Mouse (Mus musculus): ENCODE measurements at regions not wholly inside any gene's neighbourhood (a gene's known extent, or its start where the extent isn't known, plus 50 kb on each side); places are given as distances from the start of the nearest gene placed in this dataset.
"Not testable (repeated sequence)": the region's sequence is repeated elsewhere in the genome, so short reads cannot be mapped to it uniquely, and the experiment has no call there.

- DNase-seq (no peak), ATAC-seq (ENCODE audit: insufficient read depth) (no peak)
- H3K27ac ChIP-seq (ENCODE audit: low read depth) = no peak overlapping the region
- no peaks in the 10 kb centered on the region for H3K4me1 ChIP-seq (ENCODE audit: insufficient read depth)
- H3K27me3 ChIP-seq (ENCODE audit: insufficient read depth, low read length) = no peaks in the 10 kb centered on the region
- no peak overlapping the region for H3K4me3 ChIP-seq (ENCODE audit: low read depth, low read length)
- no peaks in the 10 kb centered on the region for H3K36me3 ChIP-seq (ENCODE audit: insufficient read depth)
- H3K9me3 ChIP-seq (ENCODE audit: low read depth, low read length) = no peaks in the 10 kb centered on the region
- H3K9ac ChIP-seq = no peak overlapping the region
- 79% methylated on average over 4 of the region's 4 CpGs for WGBS
- no peak overlapping the region for H3K4me2 ChIP-seq
- no peak for TF ChIP-seq CTCF (IDR thresholded peaks at IDR 0.05; ENCODE audit: low read depth)
These were observed 319.0 kb upstream of the Ube2e3 start for GRCm38 (mm10) chr2:78548683-78549467.

GRCm38 (mm10) chr2:78547286-78547685, 320.6 kb upstream of the Ube2e3 start:
- DNase-seq (peak; percentile 35), ATAC-seq (ENCODE audit: insufficient read depth) (no peak)
- Histone ChIP-seq H3K4me2 (no peak overlapping the region), H3K27me3 (ENCODE audit: insufficient read depth, low read length) (no peaks in the 10 kb centered on the region), H3K27ac (ENCODE audit: low read depth) (no peak overlapping the region), H3K4me1 (ENCODE audit: insufficient read depth) (no peaks in the 10 kb centered on the region), H3K36me3 (ENCODE audit: insufficient read depth) (no peaks in the 10 kb centered on the region), H3K4me3 (ENCODE audit: low read depth, low read length) (no peak overlapping the region), H3K9ac (no peak overlapping the region), H3K9me3 (ENCODE audit: low read depth, low read length) (no peaks in the 10 kb centered on the region)
- TF ChIP-seq CTCF (IDR thresholded peaks at IDR 0.05; ENCODE audit: low read depth) = no peak
- 62% methylated on average over 4 of the region's 4 CpGs for WGBS

DNA sequence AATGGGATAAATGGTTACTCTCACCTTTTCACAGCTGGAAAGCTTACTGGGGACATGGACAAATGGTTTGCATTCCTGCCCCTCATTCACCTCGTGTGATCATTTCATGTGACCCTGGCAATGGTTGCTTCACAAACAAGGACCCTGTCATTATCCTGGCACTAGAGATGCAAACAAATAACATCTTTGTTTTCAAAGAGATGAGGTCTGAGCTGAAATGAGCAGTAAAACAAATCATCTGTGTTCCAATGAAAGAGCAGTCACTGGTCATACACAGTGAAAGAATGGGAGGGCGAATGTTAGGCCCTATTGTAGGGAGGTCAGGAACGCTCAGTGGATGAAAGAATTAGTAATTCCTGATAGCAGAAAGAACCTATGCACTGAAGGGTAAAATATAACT, 327.5 kb upstream of the Ube2e3 start:
- DNase-seq = no peak
- Histone ChIP-seq H3K9ac (no peak overlapping the region), H3K27ac (ENCODE audit: low read depth) (no peak overlapping the region), H3K36me3 (ENCODE audit: insufficient read depth) (no peaks in the 10 kb centered on the region), H3K4me2 (no peak overlapping the region), H3K27me3 (ENCODE audit: insufficient read depth, low read length) (no peaks in the 10 kb centered on the region), H3K4me1 (ENCODE audit: insufficient read depth) (no peaks in the 10 kb centered on the region), H3K9me3 (ENCODE audit: low read depth, low read length) (no peaks in the 10 kb centered on the region), H3K4me3 (ENCODE audit: low read depth, low read length) (no peak overlapping the region)
- 53% methylated on average over 3 of the region's 3 CpGs for WGBS
- no peak for TF ChIP-seq CTCF (IDR thresholded peaks at IDR 0.05; ENCODE audit: low read depth)
- ATAC-seq (ENCODE audit: insufficient read depth) = no peak

DNA sequence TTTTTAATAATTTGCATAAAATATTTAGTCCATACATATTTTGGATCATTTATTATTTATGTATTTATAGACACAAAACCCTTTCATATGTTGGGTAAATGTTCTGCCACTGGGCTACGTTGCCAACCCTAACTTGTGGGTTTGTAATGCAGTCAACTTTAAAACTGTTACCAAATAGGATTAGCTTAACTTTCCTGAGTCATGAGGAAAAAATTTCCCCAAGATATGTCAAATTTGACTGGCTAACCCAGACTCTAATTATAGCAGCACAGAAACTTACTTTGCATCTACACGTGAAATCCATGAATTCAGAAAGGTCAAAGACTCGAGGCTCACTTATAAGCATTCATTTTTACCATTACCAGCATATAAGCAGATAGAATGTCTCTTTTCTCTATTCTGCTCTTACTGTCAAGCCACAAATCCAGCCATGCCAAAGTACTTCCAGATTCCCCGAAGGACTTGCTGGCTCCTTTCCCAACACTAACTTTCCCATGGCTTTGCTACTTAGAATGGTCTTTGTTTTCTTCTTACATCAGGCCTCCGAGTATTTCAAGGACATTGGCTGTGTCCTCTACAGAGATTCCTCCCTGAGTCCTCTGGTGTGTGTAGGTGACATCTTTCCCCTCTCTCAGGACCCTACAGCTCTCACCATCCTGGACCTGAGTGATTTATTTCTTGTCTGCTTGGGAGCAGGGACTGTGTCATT, 328.2 kb upstream of the Ube2e3 start:
- DNase-seq = peak; percentile 72
- Histone ChIP-seq H3K36me3 (ENCODE audit: insufficient read depth) (no peaks in the 10 kb centered on the region), H3K4me3 (ENCODE audit: low read depth, low read length) (no peak overlapping the region), H3K27me3 (ENCODE audit: insufficient read depth, low read length) (no peaks in the 10 kb centered on the region), H3K4me2 (no peak overlapping the region), H3K9ac (no peak overlapping the region), H3K9me3 (ENCODE audit: low read depth, low read length) (no peaks in the 10 kb centered on the region), H3K27ac (ENCODE audit: low read depth) (no peak overlapping the region), H3K4me1 (ENCODE audit: insufficient read depth) (no peaks in the 10 kb centered on the region)
- WGBS = 45% methylated on average over 5 of the region's 5 CpGs
- ATAC-seq (ENCODE audit: insufficient read depth) = no peak
- TF ChIP-seq CTCF (IDR thresholded peaks at IDR 0.05; ENCODE audit: low read depth) = no peak

DNA sequence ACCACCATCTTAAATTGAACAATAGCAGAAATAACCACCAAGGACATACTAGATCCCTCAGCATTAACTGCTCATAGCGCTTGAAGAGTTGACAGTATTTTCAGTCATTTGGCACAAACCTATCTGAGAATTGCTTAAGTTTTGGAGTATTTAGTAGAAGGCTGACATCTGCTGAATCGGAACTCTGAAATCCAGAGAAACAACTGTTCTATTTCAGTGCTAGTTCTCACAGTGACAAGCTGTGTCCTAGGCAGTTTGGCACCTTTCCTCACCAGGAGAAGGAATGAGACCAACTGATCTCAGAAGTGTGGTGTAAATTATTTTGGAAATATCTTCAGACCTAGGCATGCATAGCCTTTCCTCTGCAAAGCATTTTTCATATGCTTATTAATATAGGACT, 330.4 kb upstream of the Ube2e3 start:
- H3K27ac ChIP-seq (ENCODE audit: low read depth) = no peak overlapping the region
- no peaks in the 10 kb centered on the region for H3K4me1 ChIP-seq (ENCODE audit: insufficient read depth)
- no peak overlapping the region for H3K4me3 ChIP-seq (ENCODE audit: low read depth, low read length)
- no peak overlapping the region for H3K4me2 ChIP-seq
- TF ChIP-seq CTCF (IDR thresholded peaks at IDR 0.05; ENCODE audit: low read depth) = no peak
- 68% methylated on average over 2 of the region's 2 CpGs for WGBS
- H3K27me3 ChIP-seq (ENCODE audit: insufficient read depth, low read length) = no peaks in the 10 kb centered on the region
- H3K36me3 ChIP-seq (ENCODE audit: insufficient read depth) = no peaks in the 10 kb centered on the region
- DNase-seq = peak; percentile 11
- H3K9ac ChIP-seq = no peak overlapping the region
- ATAC-seq (ENCODE audit: insufficient read depth) = no peak
- H3K9me3 ChIP-seq (ENCODE audit: low read depth, low read length) = no peaks in the 10 kb centered on the region

DNA sequence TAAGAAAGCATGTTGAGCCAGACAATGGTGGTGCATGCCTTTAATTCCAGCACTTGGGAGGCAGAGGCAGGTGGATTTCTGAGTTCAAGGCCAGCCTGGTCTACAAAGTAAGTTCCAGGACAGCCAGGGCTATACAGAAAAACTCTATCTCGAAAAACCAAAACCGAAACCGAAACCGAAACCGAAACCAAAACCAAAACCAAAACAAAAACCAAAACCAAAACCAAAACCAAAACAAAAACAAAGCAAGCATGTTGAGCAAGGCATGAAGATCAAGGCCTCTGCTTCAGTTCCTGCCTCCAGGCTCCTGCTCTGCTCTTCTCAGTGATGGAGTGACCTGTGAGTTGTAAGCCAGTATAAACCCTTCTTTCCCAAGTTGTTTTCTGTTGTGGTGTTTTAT, 334.0 kb upstream of the Ube2e3 start:
- H3K4me1 ChIP-seq (ENCODE audit: insufficient read depth) = not testable (repeated sequence)

GRCm38 (mm10) chr2:78530535-78530934, 337.4 kb upstream of the Ube2e3 start:
- H3K4me1 ChIP-seq (ENCODE audit: insufficient read depth) = no peaks in the 10 kb centered on the region
- no peak overlapping the region for H3K9ac ChIP-seq
- WGBS = 29% methylated on average over 2 of the region's 2 CpGs
- no peaks in the 10 kb centered on the region for H3K27me3 ChIP-seq (ENCODE audit: insufficient read depth, low read length)
- H3K36me3 ChIP-seq (ENCODE audit: insufficient read depth) = no peaks in the 10 kb centered on the region
- no peak overlapping the region for H3K27ac ChIP-seq (ENCODE audit: low read depth)
- no peak for TF ChIP-seq CTCF (IDR thresholded peaks at IDR 0.05; ENCODE audit: low read depth)
- H3K4me3 ChIP-seq (ENCODE audit: low read depth, low read length) = no peak overlapping the region
- H3K4me2 ChIP-seq = no peak overlapping the region
- DNase-seq (no peak), ATAC-seq (ENCODE audit: insufficient read depth) (no peak)
- H3K9me3 ChIP-seq (ENCODE audit: low read depth, low read length) = no peaks in the 10 kb centered on the region

More for the DNA sequence above, 334.0 kb upstream of the Ube2e3 start:
- not testable (repeated sequence) for H3K9me3 ChIP-seq (ENCODE audit: low read depth, low read length); ATAC-seq (ENCODE audit: insufficient read depth); H3K36me3 ChIP-seq (ENCODE audit: insufficient read depth); DNase-seq; H3K27me3 ChIP-seq (ENCODE audit: insufficient read depth, low read length); H3K4me3 ChIP-seq (ENCODE audit: low read depth, low read length); H3K4me2 ChIP-seq; H3K9ac ChIP-seq; H3K27ac ChIP-seq (ENCODE audit: low read depth)
- 96% methylated on average over 5 of the region's 5 CpGs for WGBS
